Mouse (Mus musculus) lung, adult 2 months (tissue): ENCODE measurements at regions not wholly inside any gene's neighbourhood (a gene's known extent, or its start where the extent isn't known, plus 50 kb on each side); places are given as distances from the start of the nearest gene placed in this dataset.

Experiments used
- CTCF ChIP-seq: fragments of 200-500 bp; IDR thresholded peaks from 2 replicates; pipeline ENCODE4 v1.5.1; 2011; ENCODE audit warnings: mild to moderate bottlenecking, low read length, control low read depth; ENCODE audit not compliant: insufficient read depth
- POLR2A ChIP-seq: fragments of 200-500 bp; IDR thresholded peaks from 2 replicates; pipeline ENCODE4 v1.6.1; 2011; ENCODE audit warnings: low read depth, mild to moderate bottlenecking, control low read depth, low read length, borderline replicate concordance; ENCODE audit errors: extremely low read depth

- TF ChIP-seq CTCF (no peak), POLR2A (no peak)
Measured at GRCm38 (mm10) chr15:6238755-6239154, 60.8 kb upstream of the Dab2 start.
